Mouse (Mus musculus) midbrain, embryonic 14.5 days (tissue): ENCODE data around the gene Gm10521. TPM values are rescaled to one million over a fixed set of nuclear protein-coding genes. Genes with fewer than 3 reads are reported as not detected.

Source experiments
- ATAC-seq: fragments of 200-750 bp; cut with Nextera tagmentation; 2 replicates; pipeline ENCODE4 v1.8.0; 2017; ENCODE audit warnings: moderate number of reproducible peaks, moderate library complexity; ENCODE audit not compliant: low FRiP score, low TSS enrichment
- DNase-seq: peaks from one replicate; pipeline ENCODE4 v3.0.0-alpha.2; 2015
- H3K27ac ChIP-seq: fragments of 300-500 bp; sonication (generic); replicated peaks from 2 replicates; pipeline ENCODE4 v1.5.1; 2014; ENCODE audit warnings: mild to moderate bottlenecking, low read depth, low read length, moderate library complexity
- H3K27me3 ChIP-seq: fragments of 300-500 bp; sonication (generic); 2 replicates; pipeline ENCODE4 v1.6.1; 2014; ENCODE audit warnings: low read length, control low read depth, mixed read lengths; ENCODE audit not compliant: control insufficient read depth, insufficient read depth
- H3K36me3 ChIP-seq: fragments of 300-500 bp; sonication (generic); 2 replicates; pipeline ENCODE4 v1.6.1; 2014; ENCODE audit warnings: low read length, control low read depth; ENCODE audit not compliant: control insufficient read depth, insufficient read depth
- H3K4me1 ChIP-seq: fragments of 300-500 bp; sonication (generic); 2 replicates; pipeline ENCODE4 v1.6.1; 2014; ENCODE audit warnings: mild to moderate bottlenecking, antibody characterized with exemption, low read length, control low read depth; ENCODE audit not compliant: control insufficient read depth, insufficient read depth
- H3K4me2 ChIP-seq: fragments of 300-500 bp; sonication (generic); 2 replicates; pipeline ENCODE4 v1.6.1; 2014; ENCODE audit warnings: mild to moderate bottlenecking, low read length, moderate library complexity
- H3K4me3 ChIP-seq: fragments of 300-500 bp; sonication (generic); replicated peaks from 2 replicates; pipeline ENCODE4 v1.5.1; 2014; ENCODE audit warnings: low read depth, low read length
- H3K9ac ChIP-seq: fragments of 300-500 bp; sonication (generic); replicated peaks from 2 replicates; pipeline ENCODE4 v1.6.1; 2014; ENCODE audit warnings: mild to moderate bottlenecking, low read length, moderate library complexity
- H3K9me3 ChIP-seq: fragments of 300-500 bp; sonication (generic); 2 replicates; pipeline ENCODE4 v1.6.1; 2016; ENCODE audit warnings: low read length, control low read depth, mixed read lengths; ENCODE audit not compliant: control insufficient read depth
- WGBS: fragments of 180-500 bp; shearing (Covaris S2); extraction: QIAGEN DNeasy Blood & Tissue Kit; methylation state at CpG from one replicate; pipeline ENCODE4 v1.1.7; 2014; 5-methylcytosine and 5-hydroxymethylcytosine counted together
- polyA plus RNA-seq: library from polyadenylated mRNA; unstranded; fragments of >200 nt; fragmentation: Nextera tagmentation; extraction: Ambion mirVana; gene quantifications from 2 replicates; pipeline ENCODE4 v1.2.1, GENCODE M21; 2014

The Gm10521 gene
- polyA plus RNA-seq, 1 experiment from 2014 or later: not detected

GRCm38 (mm10) chr1:171938952-171939948, 43.8 kb downstream of the Gm10521 start:
- no peak for DNase-seq
- Histone ChIP-seq H3K27ac (no peak overlapping the region), H3K36me3 (no peaks in the 10 kb centered on the region), H3K4me1 (no peaks in the 10 kb centered on the region), H3K9me3 (no peaks in the 10 kb centered on the region), H3K9ac (no peak overlapping the region), H3K4me3 (no peak overlapping the region), H3K4me2 (no peak overlapping the region), H3K27me3 (no peaks in the 10 kb centered on the region)
- ATAC-seq: no peak
- WGBS: 86% methylated on average over 14 of the region's 14 CpGs

GRCm38 (mm10) chr1:171940626-171941025, 45.2 kb downstream of the Gm10521 start:
- no peaks in the 10 kb centered on the region for H3K27me3 ChIP-seq
- no peak overlapping the region for H3K4me3 ChIP-seq
- ATAC-seq: no peak
- 88% methylated on average over 6 of the region's 6 CpGs for WGBS
- no peak overlapping the region for H3K27ac ChIP-seq
- no peak overlapping the region for H3K4me2 ChIP-seq
- H3K9ac ChIP-seq: no peak overlapping the region
- no peaks in the 10 kb centered on the region for H3K4me1 ChIP-seq
- no peaks in the 10 kb centered on the region for H3K9me3 ChIP-seq
- no peak for DNase-seq
- no peaks in the 10 kb centered on the region for H3K36me3 ChIP-seq

- H3K36me3 ChIP-seq: no peaks in the 10 kb centered on the region
- H3K9me3 ChIP-seq: no peaks in the 10 kb centered on the region
- no peak overlapping the region for H3K4me2 ChIP-seq
- 32% methylated on average over 6 of the region's 6 CpGs for WGBS
- no peak overlapping the region for H3K27ac ChIP-seq
- ATAC-seq: no peak
- no peak overlapping the region for H3K9ac ChIP-seq
- H3K4me1 ChIP-seq: no peaks in the 10 kb centered on the region
- no peak overlapping the region for H3K4me3 ChIP-seq
- DNase-seq: peak; percentile 37
- H3K27me3 ChIP-seq: no peaks in the 10 kb centered on the region
Measured at GRCm38 (mm10) chr1:171946447-171946995, 51.1 kb downstream of the Gm10521 start.

Other genes starting within 250 kb of the Gm10521 start
- 0.24 TPM in 1 of 2 replicates, not detected in the other for gene Slamf7, start 242.6 kb upstream of the Gm10521 start, polyA plus RNA-seq
- gene Cd48, start 213.7 kb upstream of the Gm10521 start, polyA plus RNA-seq: 0.24 and 1.9 TPM in 2 replicates
- gene Slamf1, start 128.5 kb upstream of the Gm10521 start, polyA plus RNA-seq: 0.05 and 0.15 TPM in 2 replicates
- 0.51 and 1.2 TPM in 2 replicates for gene Cd84, start 56.0 kb upstream of the Gm10521 start, polyA plus RNA-seq
- gene Slamf6, start 21.9 kb downstream of the Gm10521 start, polyA plus RNA-seq: not detected in 2 replicates
- gene Vangl2, start 132.8 kb downstream of the Gm10521 start, polyA plus RNA-seq: 52.7 and 57.3 TPM in 2 replicates
- 3.6 and 5.5 TPM in 2 replicates for gene Nhlh1, start 161.9 kb downstream of the Gm10521 start, polyA plus RNA-seq
- 96.5 and 188 TPM in 2 replicates for gene Copa, start 186.9 kb downstream of the Gm10521 start, polyA plus RNA-seq
- 97.7 and 117 TPM in 2 replicates for gene Ncstn, start 187.1 kb downstream of the Gm10521 start, polyA plus RNA-seq
- gene Pex19, start 231.1 kb downstream of the Gm10521 start, polyA plus RNA-seq: 122 and 156 TPM in 2 replicates